Mouse (Mus musculus) forebrain, embryonic 10.5 days (tissue): Measurements from ENCODE around the gene Gm28047. TPM values are rescaled to one million over a fixed set of nuclear protein-coding genes. Genes with fewer than 3 reads are reported as not detected.
"Not testable (repeated sequence)": the region's sequence is repeated elsewhere in the genome, so short reads cannot be mapped to it uniquely, and the experiment has no call there.

Experiments used
- DNase-seq: peaks from one replicate; pipeline ENCODE4 v3.0.0-alpha.2; 2017; ENCODE audit warnings: low spot score; ENCODE audit errors: extremely low spot score
- H3K27ac ChIP-seq: fragments of 300-500 bp; sonication (generic); 2 replicates; pipeline ENCODE4 v1.5.1; 2016; ENCODE audit warnings: mild to moderate bottlenecking
- H3K27me3 ChIP-seq: fragments of 300-500 bp; sonication (generic); 2 replicates; pipeline ENCODE4 v1.6.1; 2016; ENCODE audit warnings: mild to moderate bottlenecking; ENCODE audit not compliant: poor library complexity, severe bottlenecking
- H3K36me3 ChIP-seq: fragments of 300-500 bp; sonication (generic); replicated peaks from 2 replicates; pipeline ENCODE4 v1.6.1; 2016; ENCODE audit warnings: mild to moderate bottlenecking, moderate library complexity
- H3K4me1 ChIP-seq: fragments of 300-500 bp; sonication (generic); 2 replicates; pipeline ENCODE4 v1.6.1; 2016
- H3K4me3 ChIP-seq: fragments of 300-500 bp; sonication (generic); 2 replicates; pipeline ENCODE4 v1.5.1; 2016; ENCODE audit warnings: mild to moderate bottlenecking, moderate library complexity
- H3K9me3 ChIP-seq: fragments of 300-500 bp; sonication (generic); 2 replicates; pipeline ENCODE4 v1.6.1; 2016; ENCODE audit warnings: mild to moderate bottlenecking, moderate library complexity
- WGBS: fragments of 180-500 bp; shearing (Covaris S2); methylation state at CpG from one replicate; pipeline ENCODE4 v1.1.7; 2016; 5-methylcytosine and 5-hydroxymethylcytosine counted together
- polyA plus RNA-seq: library from polyadenylated mRNA; unstranded; fragments of >200 nt; fragmentation: Nextera tagmentation; extraction: Ambion mirVana; gene quantifications from 2 replicates; pipeline ENCODE4 v1.2.1, GENCODE M21; 2016

Gm28047 gene
- 0.50 TPM in 1 of 2 replicates, not detected in the other for polyA plus RNA-seq

DNA sequence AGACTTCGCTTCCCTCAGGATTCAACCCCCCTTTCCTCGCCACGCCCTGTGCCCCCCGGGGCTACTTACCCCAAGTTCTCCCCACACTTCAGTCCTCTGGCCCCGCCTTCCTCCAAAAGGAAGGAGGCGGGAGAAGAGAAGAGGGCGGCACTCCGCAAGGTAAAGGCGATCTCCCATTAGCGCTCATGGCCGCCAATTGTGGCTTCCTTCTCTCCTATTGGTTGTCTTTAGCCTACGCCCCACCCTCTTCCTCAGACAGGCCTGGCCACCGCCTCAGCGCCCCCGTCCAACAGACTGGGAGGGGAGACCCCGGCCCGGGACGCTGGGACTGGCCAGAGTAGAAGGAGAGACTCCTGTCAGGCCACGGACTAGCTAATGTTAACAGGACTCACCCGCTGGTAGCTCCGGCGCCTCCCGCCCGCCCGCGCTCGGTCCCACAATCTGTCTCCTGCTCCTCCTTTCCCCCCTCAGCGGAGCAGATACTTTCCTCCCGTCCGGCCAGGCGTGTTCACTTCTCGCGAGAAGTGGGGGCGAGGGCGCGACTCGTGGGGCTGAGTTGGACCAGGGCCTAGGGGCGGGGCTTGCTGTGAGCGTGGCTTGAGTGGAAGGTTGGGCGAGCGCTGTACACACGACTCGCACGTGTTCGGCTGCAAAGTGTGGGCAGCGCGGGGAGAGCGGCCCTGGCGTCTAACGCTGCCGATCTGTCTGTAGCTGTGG is at the start of gene Gm28047, which contains the start of gene Atf7:
Gm28047 (minus strand) TSS at position 98 of the 717 bp plus-strand sequence.
Atf7 (minus strand) TSS at position 495 of the 717 bp plus-strand sequence.
- DNase-seq = peak; percentile 99
- WGBS = under 1% methylated on average over 51 of the region's 51 CpGs
- peaks cover 24% of the 10 kb centered on the region for H3K4me1 ChIP-seq
- no peaks in the 10 kb centered on the region for H3K9me3 ChIP-seq
- peak within 1 kb of the TSS; percentile 75 for H3K4me3 ChIP-seq
- H3K36me3 ChIP-seq = peaks cover 5% of the 10 kb centered on the region; the same call in 1 of the 2 replicates
- H3K27me3 ChIP-seq = no peaks in the 10 kb centered on the region
- H3K27ac ChIP-seq = peak within 1 kb of the TSS; percentile 98

GRCm38 (mm10) chr15:102673548-102673947 is 48.7 kb upstream of the Gm28047 start:
- H3K27me3 ChIP-seq = no peaks in the 10 kb centered on the region
- H3K9me3 ChIP-seq = no peaks in the 10 kb centered on the region
- peak overlapping the region; percentile 82 for H3K4me3 ChIP-seq
- peaks cover 11% of the 10 kb centered on the region for H3K36me3 ChIP-seq
- peak overlapping the region; percentile 100 for H3K27ac ChIP-seq
- peak; percentile 64 for DNase-seq
- WGBS = 2% methylated on average over 10 of the region's 10 CpGs
- H3K4me1 ChIP-seq = peaks cover 51% of the 10 kb centered on the region

- peaks cover 51% of the 10 kb centered on the region for H3K4me1 ChIP-seq
- no peaks in the 10 kb centered on the region for H3K27me3 ChIP-seq
- H3K4me3 ChIP-seq = peak within 1 kb of the TSS; percentile 82
- DNase-seq = peak; percentile 64
- H3K36me3 ChIP-seq = peaks cover 21% of the 10 kb centered on the region
- 3% methylated on average over 37 of the region's 37 CpGs for WGBS
- peak within 1 kb of the TSS; percentile 100 for H3K27ac ChIP-seq
- no peaks in the 10 kb centered on the region for H3K9me3 ChIP-seq
Observed at GRCm38 (mm10) chr15:102672215-102673071, 47.6 kb upstream of the Gm28047 start, which contains the start of gene Atp5g2. Gene Atp5g2, minus strand, starts transcription at chr15:102672352.

DNA sequence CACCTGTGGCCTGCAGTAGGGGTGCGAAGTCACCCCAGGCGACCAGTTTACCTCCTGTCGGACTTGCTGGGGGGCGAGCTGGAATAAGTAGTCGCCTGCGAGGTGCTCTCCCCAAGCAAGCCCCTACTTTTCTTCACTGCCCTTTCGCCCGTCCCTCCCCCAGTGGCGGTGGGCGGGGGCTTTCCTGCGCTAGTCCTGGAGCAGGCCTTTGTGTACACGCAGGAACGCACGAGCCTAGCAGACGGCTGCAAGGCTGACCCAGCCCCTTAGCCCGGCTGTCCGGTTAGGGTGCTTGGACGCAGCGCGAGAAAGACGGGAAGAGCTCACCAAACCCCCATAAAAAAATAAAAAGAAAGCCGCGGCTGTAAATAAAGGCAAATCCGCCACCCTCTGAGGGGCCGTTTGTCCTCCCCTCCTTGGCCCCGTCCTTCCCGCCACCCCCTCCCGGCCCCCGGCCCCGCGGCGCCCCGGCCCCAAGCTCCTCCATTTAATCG is 46.9 kb upstream of the Gm28047 start:
- H3K27ac ChIP-seq = peak overlapping the region; percentile 100
- no peaks in the 10 kb centered on the region for H3K27me3 ChIP-seq
- DNase-seq = peak; percentile 90
- peaks cover 28% of the 10 kb centered on the region for H3K36me3 ChIP-seq
- H3K9me3 ChIP-seq = no peaks in the 10 kb centered on the region
- peak overlapping the region; percentile 82 for H3K4me3 ChIP-seq
- H3K4me1 ChIP-seq = peaks cover 51% of the 10 kb centered on the region
- WGBS = 1% methylated on average over 34 of the region's 34 CpGs

DNA sequence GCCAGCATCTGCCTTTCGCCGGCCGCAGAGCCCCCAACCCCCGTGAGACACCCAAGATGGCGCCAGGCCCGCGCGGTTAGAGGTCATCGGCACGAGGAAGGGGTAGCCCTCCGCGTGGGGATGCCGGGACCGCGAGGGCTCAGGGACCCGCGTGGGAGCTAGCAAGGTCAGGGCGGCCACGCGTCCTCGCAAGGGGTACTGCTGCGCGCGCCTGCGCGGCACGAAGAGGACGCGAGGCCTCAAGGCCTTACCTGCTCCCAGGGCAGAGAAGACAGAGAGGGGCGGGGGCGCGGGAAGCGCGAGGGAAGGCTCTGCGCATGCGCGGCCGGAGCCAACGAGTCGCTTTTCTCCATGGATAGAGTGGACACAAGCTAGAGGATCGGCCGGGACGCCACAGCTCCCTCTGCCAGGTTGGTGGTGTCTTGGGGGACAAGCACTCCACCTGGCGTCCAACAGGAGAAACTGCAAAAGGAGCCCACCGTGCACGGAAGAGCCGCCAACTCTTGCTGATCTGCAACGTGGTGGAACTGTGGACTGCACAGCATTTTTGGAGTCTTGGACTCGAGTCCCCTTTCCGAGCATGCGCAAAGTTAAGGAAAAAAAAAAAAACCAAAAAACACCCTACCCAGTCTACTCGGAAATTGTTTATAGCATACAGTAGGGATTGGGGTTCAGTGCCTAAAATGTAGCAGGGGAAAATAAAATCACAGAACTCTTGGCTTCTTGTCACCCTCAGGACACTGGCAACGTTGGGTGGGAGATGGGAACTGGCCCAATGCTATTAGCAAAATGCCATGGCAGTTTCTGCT is 46.1 kb upstream of the Gm28047 start:
- H3K27ac ChIP-seq = peak overlapping the region; percentile 100
- peaks cover 36% of the 10 kb centered on the region for H3K36me3 ChIP-seq
- WGBS = under 1% methylated on average over 53 of the region's 53 CpGs
- H3K4me3 ChIP-seq = peak overlapping the region; percentile 82
- no peaks in the 10 kb centered on the region for H3K9me3 ChIP-seq
- peaks cover 51% of the 10 kb centered on the region for H3K4me1 ChIP-seq
- DNase-seq = peak; percentile 98
- no peaks in the 10 kb centered on the region for H3K27me3 ChIP-seq

DNA sequence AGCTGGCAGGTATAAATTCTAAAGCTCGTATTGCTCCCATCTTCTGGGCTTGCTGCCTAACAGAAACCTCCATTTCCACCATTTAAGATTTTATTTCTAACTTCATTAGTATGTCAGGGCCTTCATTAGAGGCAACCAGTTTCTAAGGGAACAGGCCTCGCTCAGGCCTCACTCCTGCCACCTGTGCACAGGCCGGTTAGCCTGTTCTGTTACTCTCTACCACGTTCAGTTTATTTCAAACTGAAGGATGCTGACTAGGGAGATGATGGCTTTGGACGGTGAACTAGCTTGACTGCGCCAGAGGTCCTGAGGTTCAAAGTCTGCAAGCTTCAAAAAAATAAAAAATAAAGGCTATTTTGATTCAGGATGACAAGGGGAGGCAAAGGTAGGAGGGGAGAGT is 45.4 kb upstream of the Gm28047 start:
- no peak for DNase-seq
- Histone ChIP-seq H3K4me1 (peaks cover 51% of the 10 kb centered on the region), H3K9me3 (no peaks in the 10 kb centered on the region), H3K36me3 (peaks cover 43% of the 10 kb centered on the region), H3K27me3 (no peaks in the 10 kb centered on the region), H3K4me3 (peak overlapping the region; percentile 82), H3K27ac (peak overlapping the region; percentile 100)
- WGBS = 23% methylated on average over 6 of the region's 6 CpGs

- 92% methylated on average over 8 of the region's 8 CpGs for WGBS
- H3K36me3 ChIP-seq = peaks cover 50% of the 10 kb centered on the region
- peaks cover 51% of the 10 kb centered on the region for H3K4me1 ChIP-seq
Observed at GRCm38 (mm10) chr15:102669571-102669970, 44.7 kb upstream of the Gm28047 start.

GRCm38 (mm10) chr15:102665494-102665893 is 40.6 kb upstream of the Gm28047 start:
- Histone ChIP-seq H3K4me3 (no peak overlapping the region), H3K9me3 (no peaks in the 10 kb centered on the region), H3K27me3 (no peaks in the 10 kb centered on the region), H3K4me1 (peaks cover 18% of the 10 kb centered on the region), H3K27ac (no peak overlapping the region), H3K36me3 (peaks cover 90% of the 10 kb centered on the region)
- 56% methylated on average over 4 of the region's 4 CpGs for WGBS
- DNase-seq = no peak

More at GRCm38 (mm10) chr15:102669571-102669970, 44.7 kb upstream of the Gm28047 start:
- H3K4me3 ChIP-seq = peak overlapping the region; percentile 82
- H3K27ac ChIP-seq = peak overlapping the region; percentile 100
- no peaks in the 10 kb centered on the region for H3K9me3 ChIP-seq
- no peaks in the 10 kb centered on the region for H3K27me3 ChIP-seq
- DNase-seq = no peak

DNA sequence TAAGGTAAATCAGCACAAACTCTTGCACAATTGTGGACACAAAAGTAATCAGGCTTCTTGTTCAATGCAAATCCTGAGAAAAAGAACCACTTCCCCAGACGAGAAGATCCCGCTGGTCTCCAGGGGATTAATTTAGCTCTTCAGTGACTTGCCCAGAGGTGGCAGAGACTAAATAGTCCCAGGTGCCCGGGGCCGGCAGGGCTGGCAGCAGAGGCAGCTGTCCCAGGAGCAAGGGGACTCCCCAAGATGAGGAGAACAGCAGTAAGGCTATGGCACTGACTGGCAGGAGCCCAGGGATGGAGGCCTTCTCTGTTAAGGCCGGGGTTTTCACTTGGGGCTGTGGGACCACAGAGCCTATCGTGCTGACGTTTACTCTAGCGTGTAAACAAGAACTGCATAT is 39.0 kb upstream of the Gm28047 start:
- no peak overlapping the region for H3K27ac ChIP-seq
- H3K36me3 ChIP-seq = peaks cover 92% of the 10 kb centered on the region
- no peaks in the 10 kb centered on the region for H3K9me3 ChIP-seq
- no peaks in the 10 kb centered on the region for H3K27me3 ChIP-seq
- peaks cover 1% of the 10 kb centered on the region; the same call in 1 of the 2 replicates for H3K4me1 ChIP-seq
- no peak for DNase-seq
- WGBS = 95% methylated on average over 8 of the region's 8 CpGs
- H3K4me3 ChIP-seq = no peak overlapping the region

DNA sequence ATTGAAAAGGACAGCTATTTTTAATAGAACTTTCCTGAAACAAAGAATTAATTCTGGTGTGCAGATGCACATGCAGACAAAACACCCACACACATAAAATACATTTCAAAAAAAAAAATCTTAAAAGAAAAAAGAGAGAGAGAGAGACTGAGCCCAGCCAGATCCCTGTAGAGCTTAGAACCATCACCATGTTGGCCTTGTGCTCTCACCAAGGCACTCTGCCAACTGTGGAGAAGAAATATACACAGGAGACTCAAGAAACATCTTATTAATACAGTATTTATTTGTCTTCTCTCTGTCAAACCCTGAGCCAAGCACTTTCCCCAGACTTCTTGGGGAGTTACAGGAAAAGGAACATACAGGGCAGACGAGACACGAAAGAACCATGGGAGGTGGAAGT is 37.7 kb upstream of the Gm28047 start:
- H3K27me3 ChIP-seq, H3K4me3 ChIP-seq, H3K27ac ChIP-seq, H3K9me3 ChIP-seq, DNase-seq, H3K4me1 ChIP-seq: not testable (repeated sequence)
- 83% methylated on average over 1 of the region's 2 CpGs for WGBS
- peaks cover 81% of the 10 kb centered on the region for H3K36me3 ChIP-seq

DNA sequence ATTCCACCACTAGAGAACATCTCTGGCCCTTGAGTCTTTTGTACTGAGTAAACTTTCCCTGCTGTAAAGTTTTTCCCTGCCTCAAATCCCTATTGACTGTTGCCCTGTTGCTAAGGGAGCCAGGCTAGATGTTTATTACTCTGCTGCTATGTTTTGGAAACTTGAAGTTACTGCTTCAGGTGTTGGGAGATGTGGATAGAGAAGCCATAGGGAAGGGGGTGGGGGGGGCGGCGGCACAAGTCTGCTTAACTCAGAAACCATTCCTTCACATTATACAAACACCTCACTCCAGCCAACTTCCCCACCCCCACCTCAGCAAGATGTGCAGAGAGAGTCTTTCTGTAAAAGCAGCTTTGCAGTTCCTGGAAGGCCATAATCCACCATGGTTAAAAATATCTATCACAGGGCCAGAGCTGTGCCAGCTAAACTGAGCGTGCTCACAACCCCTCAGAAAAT is 33.1 kb upstream of the Gm28047 start:
- H3K36me3 ChIP-seq = peaks cover 34% of the 10 kb centered on the region
- no peaks in the 10 kb centered on the region for H3K9me3 ChIP-seq
- DNase-seq = no peak
- H3K4me1 ChIP-seq = peaks cover 12% of the 10 kb centered on the region
- WGBS = 92% methylated on average over 3 of the region's 3 CpGs
- no peaks in the 10 kb centered on the region for H3K27me3 ChIP-seq
- H3K4me3 ChIP-seq = no peak overlapping the region
- H3K27ac ChIP-seq = no peak overlapping the region

- H3K4me3 ChIP-seq = no peak overlapping the region
- H3K36me3 ChIP-seq = peaks cover 22% of the 10 kb centered on the region
- H3K27ac ChIP-seq = peak overlapping the region; percentile 49
- peaks cover 12% of the 10 kb centered on the region for H3K4me1 ChIP-seq
- H3K9me3 ChIP-seq = no peaks in the 10 kb centered on the region
- no peak for DNase-seq
- H3K27me3 ChIP-seq = no peaks in the 10 kb centered on the region
- WGBS = 28% methylated on average over 4 of the region's 4 CpGs
Observed at GRCm38 (mm10) chr15:102656658-102657057, 31.8 kb upstream of the Gm28047 start.
